Mouse (Mus musculus): ENCODE data around the gene Cyp2d10.

- TF ChIP-seq CTCF (IDR thresholded peaks at IDR 0.05; ENCODE audit: control insufficient read depth, insufficient read depth, insufficient read length) (no peak), USF1 (IDR thresholded peaks at IDR 0.05; ENCODE audit: low read depth) (no peak), MYOG (IDR thresholded peaks at IDR 0.05; ENCODE audit: control insufficient read depth, extremely low read depth, insufficient read length) (no peak), CEBPB (IDR thresholded peaks at IDR 0.05; ENCODE audit: low read depth) (no peak)
Observed at GRCm38 (mm10) chr15:82362234-82362633, 44.8 kb downstream of the Cyp2d10 start.
